Mouse (Mus musculus) liver, embryonic 16.5 days (tissue): Measurements from ENCODE around the gene Phf8. TPM values are rescaled to one million over a fixed set of nuclear protein-coding genes. Genes with fewer than 3 reads are reported as not detected.
A peak's percentile ranks its signal among the peaks of the same experiment; 100 is the strongest.

Source experiments
- ATAC-seq: fragments of 200-750 bp; cut with Nextera tagmentation; 2 replicates; pipeline ENCODE4 v1.8.0; 2017; ENCODE audit warnings: low read depth, mild to moderate bottlenecking, moderate number of reproducible peaks, moderate library complexity
- H3K27ac ChIP-seq: fragments of 300-500 bp; sonication (generic); 2 replicates; pipeline ENCODE4 v1.5.1; 2014; ENCODE audit warnings: mild to moderate bottlenecking, low read length
- H3K27me3 ChIP-seq: fragments of 300-500 bp; sonication (generic); 2 replicates; pipeline ENCODE4 v1.6.1; 2014; ENCODE audit warnings: low read depth, low read length, mixed read lengths; ENCODE audit not compliant: control insufficient read depth, insufficient read depth
- H3K36me3 ChIP-seq: fragments of 300-500 bp; sonication (generic); 2 replicates; pipeline ENCODE4 v1.6.1; 2014; ENCODE audit warnings: mild to moderate bottlenecking; ENCODE audit not compliant: control insufficient read depth, insufficient read depth
- H3K4me1 ChIP-seq: fragments of 300-500 bp; sonication (generic); 2 replicates; pipeline ENCODE4 v1.6.1; 2014; ENCODE audit warnings: low read depth, low read length, mixed read lengths; ENCODE audit not compliant: control insufficient read depth
- H3K4me2 ChIP-seq: fragments of 300-500 bp; sonication (generic); 2 replicates; pipeline ENCODE4 v1.6.1; 2014; ENCODE audit warnings: low read depth, low read length, mixed read lengths
- H3K4me3 ChIP-seq: fragments of 300-500 bp; sonication (generic); 2 replicates; pipeline ENCODE4 v1.5.1; 2014; ENCODE audit warnings: low read depth, mild to moderate bottlenecking, low read length
- H3K9ac ChIP-seq: fragments of 300-500 bp; sonication (generic); 2 replicates; pipeline ENCODE4 v1.6.1; 2014; ENCODE audit warnings: low read depth, low read length
- H3K9me3 ChIP-seq: fragments of 300-500 bp; sonication (generic); replicated peaks from 2 replicates; pipeline ENCODE4 v1.6.1; 2016; ENCODE audit warnings: low read length; ENCODE audit not compliant: control insufficient read depth
- WGBS: fragments of 180-500 bp; shearing (Covaris S2); extraction: QIAGEN DNeasy Blood & Tissue Kit; methylation state at CpG from one replicate; pipeline ENCODE4 v1.1.7; 2014; ENCODE audit not compliant: insufficient replicate concordance; 5-methylcytosine and 5-hydroxymethylcytosine counted together
- polyA plus RNA-seq: library from polyadenylated mRNA; unstranded; fragments of >200 nt; fragmentation: Nextera tagmentation; extraction: Ambion mirVana; gene quantifications from 2 replicates; pipeline ENCODE4 v1.2.1, GENCODE M21; 2015

The Phf8 gene
- polyA plus RNA-seq, 1 experiment from 2014 or later: 7.9 TPM

DNA sequence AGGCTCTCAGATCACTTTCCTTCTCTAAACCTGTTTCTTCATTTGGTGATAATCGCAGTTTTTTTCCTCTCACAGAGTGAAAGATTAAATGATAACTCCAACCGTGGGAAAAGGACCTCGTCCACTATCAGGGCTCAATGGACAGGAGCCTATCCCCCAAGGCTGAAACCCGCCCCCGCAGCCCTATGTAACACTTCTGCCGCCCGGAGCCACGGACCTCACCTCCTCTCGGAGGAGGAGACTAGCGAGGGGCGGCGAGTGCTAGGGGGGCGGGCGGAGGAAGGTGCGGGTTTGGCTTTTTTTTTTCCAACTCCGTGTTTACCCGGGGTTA lies 380 bp upstream of the Phf8 start:
- Histone ChIP-seq H3K27ac (peak overlapping the region; percentile 95), H3K36me3 (no peaks in the 10 kb centered on the region; the same call in 1 of the 2 replicates), H3K27me3 (no peaks in the 10 kb centered on the region), H3K4me2 (peak overlapping the region; percentile 48), H3K4me3 (peak overlapping the region; percentile 70), H3K9me3 (no peaks in the 10 kb centered on the region), H3K9ac (peak overlapping the region; percentile 63), H3K4me1 (peaks cover 5% of the 10 kb centered on the region)
- ATAC-seq: no peak
- WGBS: 25% methylated on average over 17 of the region's 17 CpGs

- WGBS: 18% methylated on average over 25 of the region's 25 CpGs
- ATAC-seq: no peak
These were observed 1.5 kb downstream of the Phf8 start for GRCm38 (mm10) chrX:151521786-151522522.

DNA sequence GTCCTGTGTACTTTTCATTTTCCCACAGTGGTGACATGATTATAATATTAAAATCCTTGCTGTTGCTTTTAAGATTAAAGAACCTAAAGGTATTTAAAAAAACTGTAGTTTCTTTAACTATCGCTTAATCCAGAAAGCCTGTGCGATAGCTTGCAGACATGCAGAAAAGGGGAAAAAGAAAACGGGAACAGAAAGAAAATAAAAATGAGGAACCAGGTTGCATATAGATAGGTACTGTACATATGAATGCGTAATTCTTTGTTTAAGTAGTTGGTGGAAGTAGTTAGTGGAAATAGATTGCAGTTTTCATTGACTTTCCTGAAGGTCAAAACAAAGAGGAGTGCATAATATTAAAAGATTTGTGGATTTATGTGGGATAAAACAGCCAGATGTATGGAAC lies 32.9 kb downstream of the Phf8 start:
- no peak overlapping the region for H3K4me2 ChIP-seq
- no peaks in the 10 kb centered on the region for H3K36me3 ChIP-seq
- no peak overlapping the region for H3K27ac ChIP-seq
- H3K9ac ChIP-seq: no peak overlapping the region
- H3K4me1 ChIP-seq: no peaks in the 10 kb centered on the region
- no peaks in the 10 kb centered on the region for H3K9me3 ChIP-seq
- ATAC-seq: no peak
- H3K4me3 ChIP-seq: no peak overlapping the region
- no peaks in the 10 kb centered on the region for H3K27me3 ChIP-seq
- 66% methylated on average over 4 of the region's 4 CpGs for WGBS

More at GRCm38 (mm10) chrX:151521786-151522522, 1.5 kb downstream of the Phf8 start:
- peak overlapping the region; percentile 83 for H3K4me2 ChIP-seq
- H3K4me1 ChIP-seq: peaks cover 5% of the 10 kb centered on the region
- peak overlapping the region; percentile 80 for H3K9ac ChIP-seq
- H3K36me3 ChIP-seq: no peaks in the 10 kb centered on the region; the same call in 1 of the 2 replicates
- H3K27me3 ChIP-seq: no peaks in the 10 kb centered on the region
- no peaks in the 10 kb centered on the region for H3K9me3 ChIP-seq
- H3K4me3 ChIP-seq: peak overlapping the region; percentile 70
- H3K27ac ChIP-seq: peak overlapping the region; percentile 17; the same call in 1 of the 2 replicates

- WGBS: 90% methylated on average over 1 of the region's 1 CpGs
- Histone ChIP-seq H3K9me3 (no peaks in the 10 kb centered on the region), H3K4me3 (no peak overlapping the region), H3K27me3 (no peaks in the 10 kb centered on the region), H3K27ac (no peak overlapping the region), H3K4me1 (no peaks in the 10 kb centered on the region), H3K4me2 (no peak overlapping the region), H3K9ac (no peak overlapping the region), H3K36me3 (no peaks in the 10 kb centered on the region)
- ATAC-seq: no peak
These were observed 54.7 kb downstream of the Phf8 start for GRCm38 (mm10) chrX:151575166-151575565.

GRCm38 (mm10) chrX:151643386-151643785 lies 122.9 kb downstream of the Phf8 start:
- Histone ChIP-seq H3K27me3 (no peaks in the 10 kb centered on the region), H3K4me1 (no peaks in the 10 kb centered on the region), H3K9me3 (no peaks in the 10 kb centered on the region), H3K4me2 (no peak overlapping the region), H3K27ac (no peak overlapping the region), H3K9ac (no peak overlapping the region), H3K4me3 (no peak overlapping the region), H3K36me3 (no peaks in the 10 kb centered on the region)
- 38% methylated on average over 2 of the region's 2 CpGs for WGBS
- no peak for ATAC-seq

GRCm38 (mm10) chrX:151653744-151654143 lies 133.3 kb downstream of the Phf8 start:
- Histone ChIP-seq H3K4me3 (no peak overlapping the region), H3K9me3 (no peaks in the 10 kb centered on the region), H3K27ac (no peak overlapping the region), H3K36me3 (no peaks in the 10 kb centered on the region), H3K27me3 (no peaks in the 10 kb centered on the region), H3K9ac (no peak overlapping the region), H3K4me1 (no peaks in the 10 kb centered on the region), H3K4me2 (no peak overlapping the region)
- WGBS: 49% methylated on average over 2 of the region's 2 CpGs
- no peak for ATAC-seq

GRCm38 (mm10) chrX:151674492-151675171 lies 154.2 kb downstream of the Phf8 start:
- Histone ChIP-seq H3K36me3 (no peaks in the 10 kb centered on the region), H3K4me3 (no peak overlapping the region), H3K27ac (no peak overlapping the region), H3K4me2 (no peak overlapping the region), H3K27me3 (no peaks in the 10 kb centered on the region), H3K4me1 (no peaks in the 10 kb centered on the region), H3K9ac (no peak overlapping the region), H3K9me3 (no peaks in the 10 kb centered on the region)
- 72% methylated on average over 5 of the region's 5 CpGs for WGBS
- ATAC-seq: no peak

Other genes with a start within 250 kb of the Phf8 start
- gene Fam120c, start 176.5 kb upstream of the Phf8 start, polyA plus RNA-seq: 0.70 and 0.91 TPM in 2 replicates